Mouse (Mus musculus) myocyte (in vitro differentiated cells): ENCODE results near the gene Cep128. TPM values are rescaled to one million over a fixed set of nuclear protein-coding genes. Genes with fewer than 3 reads are reported as not detected.

ENCODE experiments used
- H3K27me3 ChIP-seq: one replicate; pipeline ENCODE4 v1.6.1; 2011; ENCODE audit not compliant: control insufficient read depth, insufficient read depth, insufficient read length
- H3K36me3 ChIP-seq: one replicate; pipeline ENCODE4 v1.6.1; 2011; ENCODE audit not compliant: control insufficient read depth, insufficient read depth
- H3K4me2 ChIP-seq: one replicate; pipeline ENCODE4 v1.6.1; 2011; ENCODE audit warnings: low read depth, control low read depth
- H3K4me3 ChIP-seq: one replicate; pipeline ENCODE4 v1.5.1; 2011; ENCODE audit warnings: mild to moderate bottlenecking, control low read depth, moderate library complexity
- H3K79me2 ChIP-seq: one replicate; pipeline ENCODE4 v1.6.1; 2011; ENCODE audit not compliant: control insufficient read depth, insufficient read depth
- H3ac ChIP-seq: one replicate; pipeline ENCODE4 v1.6.1; 2011; ENCODE audit not compliant: control insufficient read depth, insufficient read length
- CEBPB ChIP-seq: IDR thresholded peaks from 2 replicates; pipeline ENCODE4 v1.6.1; 2011; ENCODE audit warnings: mild to moderate bottlenecking, moderate library complexity; ENCODE audit not compliant: poor library complexity, insufficient read depth, severe bottlenecking
- E2F4 ChIP-seq: IDR thresholded peaks from one replicate; pipeline ENCODE4 v1.6.1; 2011; ENCODE audit warnings: mild to moderate bottlenecking, control low read depth, moderate library complexity; ENCODE audit not compliant: insufficient read depth
- MAX ChIP-seq: IDR thresholded peaks from one replicate; pipeline ENCODE4 v1.6.1; 2011; ENCODE audit warnings: low read depth, mild to moderate bottlenecking, control low read depth
- MYOD1 ChIP-seq, 3 experiments: IDR thresholded peaks; one replicate each; pipeline ENCODE4 v1.6.1; 2011; ENCODE audit warnings: control low read depth in 2 of 3, low read depth in 2 of 3, mild to moderate bottlenecking in 2 of 3, moderate library complexity in 1 of 3; ENCODE audit not compliant: insufficient read length in 2 of 3, control insufficient read depth in 1 of 3
- MYOG ChIP-seq, 3 experiments: IDR thresholded peaks; one replicate each; pipeline ENCODE4 v1.6.1; 2011; ENCODE audit warnings: control low read depth in 2 of 3, low read depth in 2 of 3, mild to moderate bottlenecking in 2 of 3; ENCODE audit not compliant: insufficient read length in 2 of 3, control insufficient read depth in 1 of 3, insufficient read depth in 1 of 3
- POLR2A ChIP-seq: IDR thresholded peaks from one replicate; pipeline ENCODE4 v1.6.1; 2011; ENCODE audit warnings: low read depth, mild to moderate bottlenecking, control low read depth, moderate library complexity; ENCODE audit not compliant: insufficient read length
- POLR2AphosphoS2 ChIP-seq: IDR thresholded peaks from one replicate; pipeline ENCODE4 v1.6.1; 2011; ENCODE audit warnings: low read depth, control low read depth; ENCODE audit not compliant: insufficient read length
- REST ChIP-seq: IDR thresholded peaks from one replicate; pipeline ENCODE4 v1.6.1; 2011; ENCODE audit warnings: mild to moderate bottlenecking, control low read depth, moderate library complexity; ENCODE audit not compliant: insufficient read depth, insufficient read length
- SRF ChIP-seq: IDR thresholded peaks from one replicate; pipeline ENCODE4 v1.6.1; 2011; ENCODE audit warnings: low read depth; ENCODE audit not compliant: control insufficient read depth, insufficient read length
- TCF12 ChIP-seq: IDR thresholded peaks from one replicate; pipeline ENCODE4 v1.6.1; 2011; ENCODE audit warnings: mild to moderate bottlenecking, control low read depth; ENCODE audit not compliant: poor library complexity, insufficient read depth, severe bottlenecking
- TCF3 ChIP-seq: IDR thresholded peaks from one replicate; pipeline ENCODE4 v1.6.1; 2011; ENCODE audit warnings: low read depth, control low read depth; ENCODE audit not compliant: insufficient read length
- USF1 ChIP-seq: IDR thresholded peaks from one replicate; pipeline ENCODE4 v1.6.1; 2011; ENCODE audit warnings: low read depth, mild to moderate bottlenecking, control low read depth, moderate library complexity
- polyA plus RNA-seq: library from polyadenylated mRNA; unstranded; fragments of >200 nt; fragmentation: generic; extraction: Trizol; gene quantifications from one replicate; pipeline ENCODE4 v1.2.1, GENCODE M21; 2012; ENCODE audit warnings: missing spikeins

Gene Cep128
- polyA plus RNA-seq, 1 experiment = 2.9 TPM

GRCm38 (mm10) chr12:91327527-91327926 lies 56.7 kb downstream of the Cep128 start:
- no peak for TF ChIP-seq MYOD1 (IDR thresholded peaks at IDR 0.05; ENCODE audit: control insufficient read depth in 1 of 3, insufficient read length in 2 of 3, low read depth in 2 of 3)
- no peak for TF ChIP-seq REST
- TF ChIP-seq SRF = no peak
- TF ChIP-seq POLR2A = no peak
- TF ChIP-seq CEBPB = no peak
- no peak for TF ChIP-seq TCF12
- TF ChIP-seq TCF3 = no peak
- no peak for TF ChIP-seq E2F4
- TF ChIP-seq USF1 = no peak
- no peak for TF ChIP-seq MYOG (IDR thresholded peaks at IDR 0.05; ENCODE audit: control insufficient read depth in 1 of 3, insufficient read depth in 1 of 3, insufficient read length in 2 of 3, low read depth in 2 of 3)
- no peak for TF ChIP-seq MAX
- TF ChIP-seq POLR2AphosphoS2 = no peak
- Histone ChIP-seq H3K27me3 (no peaks in the 10 kb centered on the region), H3K79me2 (no peaks in the 10 kb centered on the region), H3K4me3 (no peak overlapping the region), H3ac (no peak overlapping the region), H3K4me2 (no peak overlapping the region), H3K36me3 (no peaks in the 10 kb centered on the region)

- H3K36me3 ChIP-seq = no peaks in the 10 kb centered on the region
- no peak overlapping the region for H3K4me3 ChIP-seq
- H3K79me2 ChIP-seq = no peaks in the 10 kb centered on the region
- no peak overlapping the region for H3ac ChIP-seq
- H3K4me2 ChIP-seq = no peak overlapping the region
- no peak for TF ChIP-seq CEBPB
- TF ChIP-seq POLR2AphosphoS2 = no peak
- no peak for TF ChIP-seq REST
- TF ChIP-seq E2F4 = no peak
- no peak for TF ChIP-seq TCF12
- TF ChIP-seq MYOG (IDR thresholded peaks at IDR 0.05; ENCODE audit: control insufficient read depth in 1 of 3, insufficient read depth in 1 of 3, insufficient read length in 2 of 3, low read depth in 2 of 3) = no peak
- TF ChIP-seq POLR2A = no peak
- TF ChIP-seq TCF3 = no peak
- no peak for TF ChIP-seq USF1
- no peak for TF ChIP-seq MAX
- no peak for TF ChIP-seq MYOD1 (IDR thresholded peaks at IDR 0.05; ENCODE audit: control insufficient read depth in 1 of 3, insufficient read length in 2 of 3, low read depth in 2 of 3)
- no peak for TF ChIP-seq SRF
- no peaks in the 10 kb centered on the region for H3K27me3 ChIP-seq
Measured at GRCm38 (mm10) chr12:91326104-91326503, 58.1 kb downstream of the Cep128 start.

GRCm38 (mm10) chr12:91315026-91315425 lies 69.2 kb downstream of the Cep128 start:
- no peak for TF ChIP-seq SRF
- TF ChIP-seq CEBPB = no peak
- no peak for TF ChIP-seq POLR2A
- no peak for TF ChIP-seq REST
- no peak for TF ChIP-seq MYOD1 (IDR thresholded peaks at IDR 0.05; ENCODE audit: control insufficient read depth in 1 of 3, insufficient read length in 2 of 3, low read depth in 2 of 3)
- TF ChIP-seq TCF3 = no peak
- TF ChIP-seq E2F4 = no peak
- TF ChIP-seq MAX = no peak
- no peak for TF ChIP-seq POLR2AphosphoS2
- TF ChIP-seq MYOG (IDR thresholded peaks at IDR 0.05; ENCODE audit: control insufficient read depth in 1 of 3, insufficient read depth in 1 of 3, insufficient read length in 2 of 3, low read depth in 2 of 3) = no peak
- no peak for TF ChIP-seq USF1
- TF ChIP-seq TCF12 = no peak
- no peaks in the 10 kb centered on the region for H3K27me3 ChIP-seq
- H3K4me3 ChIP-seq = no peak overlapping the region
- no peaks in the 10 kb centered on the region for H3K36me3 ChIP-seq
- H3K4me2 ChIP-seq = no peak overlapping the region
- H3ac ChIP-seq = no peak overlapping the region
- H3K79me2 ChIP-seq = no peaks in the 10 kb centered on the region

- TF ChIP-seq TCF3 (no peak), E2F4 (no peak), POLR2A (no peak), POLR2AphosphoS2 (no peak), USF1 (no peak), MYOG (IDR thresholded peaks at IDR 0.05; ENCODE audit: control insufficient read depth in 1 of 3, insufficient read depth in 1 of 3, insufficient read length in 2 of 3, low read depth in 2 of 3) (no peak), MAX (no peak)
- H3K79me2 ChIP-seq = no peaks in the 10 kb centered on the region
- H3K27me3 ChIP-seq = no peaks in the 10 kb centered on the region
- H3ac ChIP-seq = no peak overlapping the region
- no peak overlapping the region for H3K4me3 ChIP-seq
- H3K36me3 ChIP-seq = no peaks in the 10 kb centered on the region
- no peak overlapping the region for H3K4me2 ChIP-seq
Measured at GRCm38 (mm10) chr12:91313974-91314587, 70.1 kb downstream of the Cep128 start.

- no peak for TF ChIP-seq POLR2AphosphoS2
- TF ChIP-seq TCF12 = no peak
- no peak for TF ChIP-seq MYOG (IDR thresholded peaks at IDR 0.05; ENCODE audit: control insufficient read depth in 1 of 3, insufficient read depth in 1 of 3, insufficient read length in 2 of 3, low read depth in 2 of 3)
- TF ChIP-seq CEBPB = no peak
- no peak for TF ChIP-seq SRF
- TF ChIP-seq USF1 = no peak
- no peak for TF ChIP-seq MYOD1 (IDR thresholded peaks at IDR 0.05; ENCODE audit: control insufficient read depth in 1 of 3, insufficient read length in 2 of 3, low read depth in 2 of 3)
- no peak for TF ChIP-seq TCF3
- TF ChIP-seq MAX = no peak
- TF ChIP-seq E2F4 = no peak
- no peak for TF ChIP-seq REST
- no peak for TF ChIP-seq POLR2A
- Histone ChIP-seq H3K4me2 (no peak overlapping the region), H3K4me3 (no peak overlapping the region), H3K36me3 (no peaks in the 10 kb centered on the region), H3ac (no peak overlapping the region), H3K27me3 (no peaks in the 10 kb centered on the region), H3K79me2 (no peaks in the 10 kb centered on the region)
Measured at GRCm38 (mm10) chr12:91312591-91312990, 71.6 kb downstream of the Cep128 start.
